Mouse (Mus musculus): Measurements from ENCODE around the gene Iqcn. TPM values are rescaled to one million over a fixed set of nuclear protein-coding genes. Genes with fewer than 3 reads are reported as not detected.

Gene Iqcn
- not detected in 2 replicates for polyA plus RNA-seq (2012; rRNA removed)

GRCm38 (mm10) chr8:70703287-70703686, at the start of gene Iqcn:
TSS of gene Iqcn (plus strand) at chr8:70703457.
- DNase-seq (ENCODE audit: low spot score): no peak

GRCm38 (mm10) chr8:70654121-70654520, 49.1 kb upstream of the Iqcn start:
- DNase-seq (ENCODE audit: low spot score): no peak

- no peak for DNase-seq (ENCODE audit: low spot score)
Observed at GRCm38 (mm10) chr8:70655469-70655868, 47.8 kb upstream of the Iqcn start.

DNA sequence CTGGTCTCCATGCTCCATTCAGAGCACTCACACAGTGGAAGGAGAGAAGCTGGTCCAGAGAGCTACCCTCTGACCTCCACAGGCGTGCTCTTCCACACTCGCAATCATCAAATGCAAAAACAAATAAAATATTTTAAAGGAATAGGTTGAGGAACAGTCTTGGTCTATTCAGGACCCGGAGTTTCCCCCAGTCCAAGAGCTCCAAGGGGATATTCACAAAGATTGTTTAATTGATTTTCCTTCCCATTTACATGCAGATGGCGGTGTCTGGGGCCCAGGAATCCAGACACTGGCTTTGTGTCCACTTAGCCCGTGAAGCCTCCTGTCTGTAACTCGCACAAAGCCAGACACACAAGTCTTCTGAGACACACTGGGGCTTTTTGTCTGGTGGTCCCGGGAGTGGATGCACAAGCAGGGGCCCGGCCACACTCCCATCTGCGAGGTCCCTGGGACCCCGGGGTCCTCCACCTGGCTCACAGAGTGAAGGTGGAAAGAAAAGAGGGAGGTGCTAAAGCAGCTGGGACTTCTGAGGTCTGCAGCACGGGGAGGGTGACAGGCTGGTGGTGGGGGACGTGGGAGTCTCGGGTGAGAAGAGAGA, 47.0 kb upstream of the Iqcn start:
- DNase-seq (ENCODE audit: low spot score): no peak

DNA sequence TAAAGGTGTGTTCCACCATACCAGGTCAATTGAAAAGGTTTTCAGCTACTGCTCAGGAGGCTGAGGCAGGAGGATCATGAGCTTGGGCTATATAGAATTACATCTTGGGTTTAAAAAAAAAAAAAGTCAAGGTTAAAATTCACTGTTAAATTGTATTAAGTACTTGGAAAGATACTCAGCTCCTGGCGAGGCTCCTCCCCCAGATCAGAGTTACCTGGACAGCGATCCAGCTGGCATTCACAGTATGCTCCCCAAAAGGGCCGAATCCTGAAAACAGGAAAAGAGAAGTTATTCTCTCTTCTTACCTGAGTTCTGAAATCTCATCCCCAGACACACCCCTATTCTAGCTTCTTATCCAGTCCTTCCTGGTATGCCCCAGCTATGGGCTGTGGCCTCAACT, 46.0 kb upstream of the Iqcn start:
- no peak for DNase-seq (ENCODE audit: low spot score)

DNA sequence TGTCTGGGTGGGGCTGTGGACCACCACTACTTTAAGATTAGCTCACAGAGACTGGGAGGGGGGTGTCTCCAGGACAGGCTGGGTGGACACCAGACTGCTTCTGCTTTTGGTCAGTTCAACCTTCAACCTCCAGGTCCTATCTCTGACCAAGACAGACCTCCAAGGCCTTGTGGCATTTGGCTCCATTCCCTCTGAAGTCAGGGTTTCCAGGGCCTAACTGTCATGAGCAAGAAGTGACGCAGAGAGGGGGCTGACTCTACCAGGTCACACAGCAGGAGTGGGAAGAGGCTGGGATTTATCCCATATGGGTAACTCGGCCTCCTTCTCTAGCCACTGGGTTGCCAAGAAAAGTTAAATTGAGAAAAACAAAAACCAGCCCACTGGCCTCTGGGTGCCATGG, 45.5 kb upstream of the Iqcn start:
- no peak for DNase-seq (ENCODE audit: low spot score)

DNA sequence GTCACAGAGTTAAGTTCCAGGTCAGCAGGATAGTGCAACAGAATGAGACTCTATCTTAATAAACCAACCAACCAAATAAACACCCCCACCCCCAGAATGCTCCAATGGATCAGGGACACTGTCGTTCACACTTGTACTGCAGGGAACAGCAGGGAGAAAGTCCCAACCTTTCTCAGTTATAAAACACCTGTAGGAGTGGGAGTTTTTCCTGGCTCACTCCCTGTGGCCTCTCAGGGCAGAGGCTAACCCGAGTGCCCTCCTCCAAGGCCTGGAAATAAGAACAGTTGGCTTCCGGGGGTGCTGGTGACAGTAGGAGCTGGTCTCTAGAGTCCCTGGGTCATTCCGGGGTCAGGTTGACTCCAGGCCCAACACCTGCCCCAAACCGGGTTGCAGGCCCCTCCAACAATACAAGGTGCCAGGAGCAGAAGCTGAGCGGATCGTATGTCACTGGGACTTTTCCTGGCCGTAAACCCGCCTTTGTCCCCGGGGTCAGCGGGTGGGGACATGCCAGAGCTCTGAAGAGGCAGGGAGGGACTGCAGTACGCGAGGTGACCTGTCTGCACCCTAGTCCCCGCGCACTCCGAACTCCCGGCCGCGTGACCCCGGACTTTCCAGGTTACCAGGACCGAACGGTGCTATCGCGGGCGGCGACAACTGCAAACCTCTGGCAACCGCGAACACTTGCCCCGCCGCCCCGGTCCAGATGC, 44.2 kb upstream of the Iqcn start:
- no peak for DNase-seq (ENCODE audit: low spot score)

GRCm38 (mm10) chr8:70659604-70660272, 43.5 kb upstream of the Iqcn start:
- peak; percentile 85 for DNase-seq (ENCODE audit: low spot score)

- no peak for DNase-seq (ENCODE audit: low spot score)
Observed at GRCm38 (mm10) chr8:70660273-70660725, 43.0 kb upstream of the Iqcn start, which contains the start of gene Pgpep1. TSS of gene Pgpep1 (minus strand) at chr8:70660388.

DNA sequence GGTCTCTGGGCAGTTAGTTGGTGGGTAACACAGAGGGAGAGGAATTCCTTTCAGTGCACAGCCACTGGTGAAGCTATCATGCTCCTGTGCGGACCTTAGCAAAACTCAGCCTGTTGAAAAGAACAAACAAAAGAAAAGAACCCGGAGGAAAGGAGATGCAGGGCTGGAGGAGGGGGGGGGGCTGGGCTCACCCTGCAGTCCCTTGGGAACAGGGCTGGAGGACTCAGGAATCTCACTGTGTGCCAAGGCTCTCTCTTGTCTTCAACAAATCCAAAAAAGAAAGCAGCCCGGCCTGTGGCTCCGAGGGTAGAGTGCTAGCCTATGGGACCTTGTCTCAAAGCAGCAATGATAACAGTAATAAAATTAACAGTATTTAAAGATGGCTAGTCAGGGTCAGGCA, 39.6 kb upstream of the Iqcn start:
- DNase-seq (ENCODE audit: low spot score): no peak

DNA sequence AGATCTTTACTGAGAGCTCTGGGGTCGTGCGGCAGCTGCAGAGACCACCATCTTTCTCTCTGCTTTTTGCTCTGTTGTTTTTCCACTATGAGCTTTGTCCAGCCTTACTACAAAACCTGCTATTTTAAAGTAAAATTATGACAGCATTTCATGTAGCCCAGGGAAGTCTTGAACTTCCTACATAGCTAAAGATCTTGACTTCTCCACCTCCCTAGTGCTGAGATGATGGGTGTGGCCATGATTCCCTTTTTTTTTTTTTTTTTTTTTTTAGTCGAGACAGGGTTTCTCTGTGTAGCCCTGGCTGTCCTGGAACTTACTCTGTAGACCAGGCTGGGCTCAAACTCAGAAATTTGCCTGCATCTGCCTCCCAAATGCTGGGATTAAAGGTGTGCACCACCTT, 38.6 kb upstream of the Iqcn start:
- DNase-seq (ENCODE audit: low spot score): no peak

DNA sequence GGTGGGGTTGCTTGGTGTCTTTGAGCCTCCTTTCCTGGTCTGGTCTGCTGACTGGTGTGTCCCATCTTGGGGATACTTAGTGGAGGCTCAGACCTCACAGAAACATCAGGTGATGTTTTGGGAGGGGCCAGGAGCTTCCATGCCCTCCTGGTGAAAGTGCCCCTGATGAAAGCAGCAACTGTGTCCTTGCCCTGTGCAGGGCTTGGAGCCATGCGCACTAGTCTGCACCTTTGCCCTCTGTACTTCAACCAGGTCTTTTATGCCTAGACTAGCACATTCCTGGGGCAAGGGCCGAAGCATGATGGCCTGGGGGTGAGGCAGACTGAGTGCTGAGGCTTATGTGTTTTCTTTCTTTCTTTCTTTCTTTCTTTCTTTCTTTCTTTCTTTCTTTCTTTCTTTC, 37.7 kb upstream of the Iqcn start:
- no peak for DNase-seq (ENCODE audit: low spot score)

DNA sequence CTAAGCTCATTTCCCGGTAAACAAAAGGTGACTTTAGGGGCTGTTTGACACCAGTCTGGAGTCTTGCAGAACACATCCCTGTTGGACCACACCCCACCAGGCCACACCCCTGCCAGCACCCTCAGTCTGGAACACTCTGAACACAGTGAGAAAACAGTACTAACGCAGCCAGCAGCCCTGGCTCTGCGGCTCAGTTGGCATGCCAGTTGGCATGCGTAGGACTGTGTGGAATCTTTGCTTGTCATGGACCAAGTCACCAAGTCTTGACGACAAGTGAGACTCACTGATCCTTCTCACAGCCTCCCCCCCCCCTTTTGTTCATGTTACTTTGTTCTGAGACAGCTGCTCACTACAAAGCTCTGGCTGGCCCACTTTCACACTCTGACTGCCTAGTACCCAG, 36.2 kb upstream of the Iqcn start:
- DNase-seq (ENCODE audit: low spot score): no peak

DNA sequence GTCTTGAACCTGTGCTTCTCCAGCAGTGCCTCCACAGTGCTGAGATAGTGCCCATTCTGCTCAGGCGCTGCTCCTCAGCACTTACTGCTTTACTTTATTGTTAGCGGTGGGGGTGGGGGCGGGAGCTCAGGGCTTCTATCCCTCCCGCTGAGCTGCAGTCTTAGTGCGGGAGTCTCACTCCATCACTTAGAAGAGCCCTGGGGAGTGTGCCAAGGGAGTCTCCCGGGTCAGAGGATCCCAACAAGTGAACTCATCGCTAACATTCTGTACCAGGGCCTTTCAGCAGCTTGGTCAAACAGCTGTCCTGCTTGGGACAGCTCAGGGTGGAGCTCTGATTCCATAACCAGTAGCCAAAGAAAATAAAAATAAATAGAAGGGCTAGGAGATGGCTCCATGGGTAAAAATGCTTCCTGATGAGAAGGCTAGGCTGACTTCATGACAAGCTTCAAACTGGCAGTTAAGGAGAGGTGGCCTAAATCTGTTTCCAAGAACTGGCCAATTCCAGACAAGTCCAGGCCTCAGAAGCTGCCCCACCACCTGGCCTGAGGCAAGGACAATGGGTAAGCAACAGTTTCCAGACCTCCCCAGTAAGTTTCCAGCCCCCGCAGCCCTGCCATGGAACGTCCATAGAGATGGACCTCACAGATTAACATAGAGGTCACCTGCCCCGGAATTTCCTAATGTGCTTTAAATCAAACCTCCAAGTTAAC, 31.5 kb upstream of the Iqcn start:
- DNase-seq (ENCODE audit: low spot score): no peak

DNA sequence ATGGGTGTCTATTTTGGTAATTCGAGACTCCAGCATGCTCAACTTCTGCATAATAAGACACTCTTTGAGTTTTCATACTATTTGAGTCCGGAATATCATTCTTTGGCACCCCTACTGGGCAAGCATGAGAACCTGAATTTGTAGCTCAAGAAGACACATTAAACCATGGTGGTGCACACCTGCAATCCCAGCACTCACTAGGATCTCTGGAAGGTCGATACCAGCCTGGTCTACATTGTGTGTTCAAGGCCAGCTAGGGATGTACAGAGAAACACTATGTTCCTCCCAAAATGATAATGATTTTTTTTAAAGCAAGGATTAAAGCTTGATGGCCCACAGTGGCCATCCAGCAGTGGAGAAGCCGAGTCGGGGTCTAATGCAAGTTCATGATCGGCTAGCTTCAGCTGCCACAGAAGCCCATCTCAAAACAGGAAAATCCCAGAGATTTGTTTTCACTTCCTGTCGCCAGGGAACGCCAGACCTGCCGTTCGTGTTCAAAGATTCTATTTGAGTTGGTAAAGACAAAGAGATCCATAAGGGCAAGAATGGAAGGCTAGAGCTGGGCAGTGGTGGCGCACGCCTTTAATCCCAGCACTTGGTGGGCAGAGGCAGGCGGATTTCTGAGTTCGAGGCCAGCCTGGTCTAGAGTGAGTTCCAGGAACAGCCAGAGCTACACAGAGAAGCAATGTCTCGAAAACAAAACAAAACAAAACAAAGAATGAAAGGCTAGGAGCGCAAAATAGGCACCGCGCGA, 30.8 kb upstream of the Iqcn start:
- DNase-seq (ENCODE audit: low spot score): no peak

GRCm38 (mm10) chr8:70673079-70673856, 30.0 kb upstream of the Iqcn start, which contains the start of gene Lsm4:
TSS of gene Lsm4 (plus strand) at chr8:70673248.
- DNase-seq (ENCODE audit: low spot score): peak; percentile 93

DNA sequence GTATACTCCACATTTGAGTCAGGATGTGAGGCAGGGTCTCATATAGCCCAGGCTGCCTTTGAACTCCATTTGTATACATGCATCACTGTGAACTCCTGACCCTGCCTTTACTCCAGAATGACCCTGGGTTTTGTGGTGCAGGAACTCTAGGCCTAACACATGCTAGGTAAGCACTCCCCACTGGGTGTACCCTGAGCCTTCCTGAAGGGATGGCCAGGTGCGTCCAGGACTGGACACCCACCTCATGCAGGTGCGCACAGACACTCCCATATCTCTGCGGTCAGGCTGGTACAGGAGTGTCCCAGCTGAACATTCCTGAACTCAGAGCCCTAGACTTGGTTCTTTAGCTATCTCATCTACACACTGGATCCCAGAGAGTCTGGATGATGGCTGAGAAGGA, 29.1 kb upstream of the Iqcn start:
- DNase-seq (ENCODE audit: low spot score): no peak

DNA sequence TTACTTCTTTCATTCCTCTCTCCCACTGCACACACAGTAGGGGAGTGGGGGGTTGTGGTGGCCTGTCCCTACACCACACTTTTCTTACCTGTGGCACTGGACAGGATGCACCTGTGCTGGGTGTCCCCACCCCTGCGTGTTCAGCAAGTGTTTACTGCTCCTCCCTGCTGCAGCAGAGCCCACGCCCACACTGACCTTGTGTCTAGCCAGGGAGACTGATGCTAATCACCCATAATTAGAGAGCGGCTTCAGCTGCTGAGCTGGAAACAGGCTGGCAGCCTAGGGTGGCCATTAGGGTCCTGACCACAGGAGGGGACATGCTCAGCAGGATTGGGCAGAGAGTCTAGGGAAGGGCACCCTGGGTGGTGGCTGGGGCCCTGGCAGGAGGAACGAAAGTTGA, 28.5 kb upstream of the Iqcn start:
- DNase-seq (ENCODE audit: low spot score): no peak

- no peak for DNase-seq (ENCODE audit: low spot score)
Observed at GRCm38 (mm10) chr8:70675336-70675735, 27.9 kb upstream of the Iqcn start.

- DNase-seq (ENCODE audit: low spot score): no peak
Observed at GRCm38 (mm10) chr8:70677451-70678080, 25.7 kb upstream of the Iqcn start.
